Mouse (Mus musculus) midbrain, embryonic 15.5 days (tissue): ENCODE results near the gene Snx9. TPM values are rescaled to one million over a fixed set of nuclear protein-coding genes. Genes with fewer than 3 reads are reported as not detected.

ENCODE experiments used
- ATAC-seq: fragments of 200-750 bp; cut with Nextera tagmentation; replicated peaks from 2 replicates; pipeline ENCODE4 v1.8.0; 2017; ENCODE audit warnings: moderate TSS enrichment
- H3K27ac ChIP-seq: fragments of 300-500 bp; sonication (generic); 2 replicates; pipeline ENCODE4 v1.5.1; 2015; ENCODE audit warnings: mild to moderate bottlenecking, inconsistent platforms
- H3K27me3 ChIP-seq: fragments of 300-500 bp; sonication (generic); replicated peaks from 2 replicates; pipeline ENCODE4 v1.6.1; 2015; ENCODE audit warnings: inconsistent platforms
- H3K36me3 ChIP-seq: fragments of 300-500 bp; sonication (generic); replicated peaks from 2 replicates; pipeline ENCODE4 v1.6.1; 2015; ENCODE audit warnings: inconsistent platforms
- H3K4me1 ChIP-seq: fragments of 300-500 bp; sonication (generic); 2 replicates; pipeline ENCODE4 v1.6.1; 2015; ENCODE audit warnings: inconsistent platforms
- H3K4me2 ChIP-seq: fragments of 300-500 bp; sonication (generic); 2 replicates; pipeline ENCODE4 v1.6.1; 2015; ENCODE audit warnings: inconsistent platforms, mild to moderate bottlenecking, moderate library complexity
- H3K4me3 ChIP-seq: fragments of 300-500 bp; sonication (generic); 2 replicates; pipeline ENCODE4 v1.5.1; 2015; ENCODE audit warnings: mild to moderate bottlenecking, inconsistent platforms
- H3K9ac ChIP-seq: fragments of 300-500 bp; sonication (generic); 2 replicates; pipeline ENCODE4 v1.6.1; 2015; ENCODE audit warnings: mild to moderate bottlenecking, inconsistent platforms
- H3K9me3 ChIP-seq: fragments of 300-500 bp; sonication (generic); 2 replicates; pipeline ENCODE4 v1.6.1; 2016; ENCODE audit warnings: inconsistent platforms
- WGBS: fragments of 180-500 bp; shearing (Covaris S2); methylation state at CpG from one replicate; pipeline ENCODE4 v1.1.7; 2015; ENCODE audit warnings: mixed read lengths; 5-methylcytosine and 5-hydroxymethylcytosine counted together
- polyA plus RNA-seq: library from polyadenylated mRNA; unstranded; fragments of >200 nt; fragmentation: Nextera tagmentation; extraction: Ambion mirVana; gene quantifications from 2 replicates; pipeline ENCODE4 v1.2.1, GENCODE M21; 2015

Gene Snx9
- polyA plus RNA-seq, 1 experiment from 2014 or later: 6.9 TPM

DNA sequence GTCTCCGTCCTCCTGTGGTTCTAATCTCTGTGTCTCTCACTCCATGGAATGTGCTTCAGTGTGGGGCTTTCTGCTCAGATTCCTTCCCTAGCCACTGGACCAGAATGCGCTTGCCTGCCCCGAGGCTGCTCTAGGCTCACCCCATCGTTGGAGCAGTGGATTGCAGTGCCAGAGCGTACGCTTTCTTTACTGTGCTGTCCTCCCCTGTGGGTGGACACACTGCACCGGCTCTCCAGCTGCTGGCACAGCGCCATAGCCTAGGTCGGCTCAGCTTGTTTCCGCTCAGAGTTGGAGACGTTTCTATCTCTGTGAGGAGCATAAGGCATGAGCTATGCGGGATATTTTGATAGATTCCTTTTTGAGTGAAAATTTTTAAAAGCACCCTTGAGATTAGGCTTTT, 31.4 kb downstream of the Snx9 start:
- 0 out of 2 replicates have a peak, but pooled peaks have one; percentile 39 for ATAC-seq

GRCm38 (mm10) chr17:5874565-5874964, 33.4 kb downstream of the Snx9 start:
- Histone ChIP-seq H3K4me1 (no peaks in the 10 kb centered on the region), H3K27me3 (no peaks in the 10 kb centered on the region), H3K9me3 (no peaks in the 10 kb centered on the region), H3K9ac (no peak overlapping the region), H3K4me3 (no peak overlapping the region), H3K27ac (no peak overlapping the region), H3K4me2 (no peak overlapping the region), H3K36me3 (no peaks in the 10 kb centered on the region)
- WGBS: 93% methylated on average over 1 of the region's 1 CpGs
- no peak for ATAC-seq

More for the DNA sequence above, 31.4 kb downstream of the Snx9 start:
- no peaks in the 10 kb centered on the region for H3K4me1 ChIP-seq
- H3K4me3 ChIP-seq: no peak overlapping the region
- H3K9me3 ChIP-seq: no peaks in the 10 kb centered on the region
- no peaks in the 10 kb centered on the region for H3K36me3 ChIP-seq
- no peak overlapping the region for H3K9ac ChIP-seq
- no peaks in the 10 kb centered on the region for H3K27me3 ChIP-seq
- WGBS: 48% methylated on average over 12 of the region's 12 CpGs
- no peak overlapping the region for H3K27ac ChIP-seq
- H3K4me2 ChIP-seq: no peak overlapping the region

GRCm38 (mm10) chr17:5877611-5878157, 36.6 kb downstream of the Snx9 start:
- Histone ChIP-seq H3K4me2 (no peak overlapping the region), H3K27ac (no peak overlapping the region), H3K4me3 (no peak overlapping the region), H3K9ac (no peak overlapping the region), H3K36me3 (no peaks in the 10 kb centered on the region), H3K9me3 (no peaks in the 10 kb centered on the region), H3K27me3 (no peaks in the 10 kb centered on the region), H3K4me1 (no peaks in the 10 kb centered on the region)
- ATAC-seq: no peak
- 72% methylated on average over 10 of the region's 10 CpGs for WGBS

DNA sequence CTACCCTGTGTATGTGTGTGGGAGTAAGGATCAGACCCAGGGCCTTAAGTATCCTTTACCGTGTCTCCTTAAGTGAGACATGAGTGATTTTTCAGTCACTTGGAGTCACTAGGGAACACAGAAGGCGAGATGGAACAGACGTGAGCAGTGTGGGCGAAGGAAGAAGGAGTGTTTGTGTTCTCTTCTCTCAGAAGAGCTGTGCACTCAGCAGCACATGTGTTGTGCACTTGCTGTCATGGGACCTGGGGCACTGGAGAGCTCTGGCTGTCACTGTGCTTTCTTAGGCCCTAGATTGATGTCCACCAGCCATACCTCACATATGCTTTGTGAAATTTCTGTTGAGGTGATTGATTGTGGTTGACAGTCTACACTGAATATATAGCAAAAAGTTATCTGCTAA, 37.7 kb downstream of the Snx9 start:
- ATAC-seq: no peak
- H3K27ac ChIP-seq: no peak overlapping the region
- no peaks in the 10 kb centered on the region for H3K36me3 ChIP-seq
- no peaks in the 10 kb centered on the region for H3K4me1 ChIP-seq
- no peaks in the 10 kb centered on the region for H3K27me3 ChIP-seq
- no peaks in the 10 kb centered on the region for H3K9me3 ChIP-seq
- H3K4me3 ChIP-seq: no peak overlapping the region
- 95% methylated on average over 4 of the region's 4 CpGs for WGBS
- H3K9ac ChIP-seq: no peak overlapping the region
- no peak overlapping the region for H3K4me2 ChIP-seq

GRCm38 (mm10) chr17:5885474-5885873, 44.3 kb downstream of the Snx9 start:
- Histone ChIP-seq H3K4me3 (no peak overlapping the region), H3K4me1 (peaks cover 5% of the 10 kb centered on the region; the same call in 1 of the 2 replicates), H3K36me3 (no peaks in the 10 kb centered on the region), H3K27ac (no peak overlapping the region), H3K27me3 (no peaks in the 10 kb centered on the region), H3K4me2 (no peak overlapping the region), H3K9me3 (no peaks in the 10 kb centered on the region), H3K9ac (no peak overlapping the region)
- ATAC-seq: no peak; the same call in 1 of the 2 replicates
- WGBS: 46% methylated on average over 8 of the region's 8 CpGs

GRCm38 (mm10) chr17:5886181-5886810, 45.2 kb downstream of the Snx9 start:
- no peak overlapping the region for H3K27ac ChIP-seq

DNA sequence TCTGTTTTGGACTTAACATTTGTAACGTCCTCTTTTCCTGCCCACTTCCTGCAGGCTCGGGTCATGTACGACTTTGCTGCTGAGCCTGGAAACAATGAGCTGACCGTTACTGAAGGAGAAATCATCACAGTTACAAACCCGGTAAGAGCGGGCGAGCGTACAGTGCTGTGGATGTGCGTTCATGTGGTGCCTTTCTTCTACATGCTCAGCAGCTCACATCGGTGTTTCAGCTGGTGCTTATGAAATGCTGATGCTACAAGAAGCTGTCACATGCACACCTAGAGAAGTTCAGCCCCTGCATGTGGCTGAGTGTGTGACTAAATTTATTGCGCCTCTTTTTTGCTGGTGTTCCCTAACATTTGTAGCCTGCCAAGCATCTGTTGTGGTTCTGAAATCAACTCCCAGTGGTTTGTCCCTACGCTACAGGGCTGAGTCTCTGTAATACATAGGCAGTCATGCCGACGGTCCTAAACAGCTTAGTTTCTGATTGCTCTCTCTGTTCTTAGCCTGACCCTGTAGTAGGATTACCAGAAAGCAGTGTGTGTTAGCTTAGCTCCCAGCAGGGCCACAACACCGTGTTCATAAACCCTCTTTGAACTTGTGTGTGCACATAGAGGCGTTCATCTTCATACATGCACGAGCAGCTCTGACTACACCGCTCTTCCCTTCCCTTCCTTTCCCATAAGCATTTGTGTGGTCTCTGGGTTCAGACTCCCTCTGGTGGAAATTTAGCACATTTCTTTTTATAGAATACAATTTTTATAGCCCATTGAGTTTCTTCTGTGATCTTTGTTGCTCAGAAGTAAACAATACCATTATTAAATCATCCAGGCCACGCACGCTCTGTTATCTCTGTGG, 46.0 kb downstream of the Snx9 start:
- no peak overlapping the region for H3K9ac ChIP-seq
- H3K4me2 ChIP-seq: peak overlapping the region; percentile 32; the same call in 1 of the 2 replicates
- no peaks in the 10 kb centered on the region for H3K36me3 ChIP-seq
- H3K4me1 ChIP-seq: peaks cover 5% of the 10 kb centered on the region; the same call in 1 of the 2 replicates
- whole genome bisulfite sequencing: 68% methylated on average over 20 of the region's 20 CpGs
- no peak overlapping the region for H3K4me3 ChIP-seq
- H3K27ac ChIP-seq: peak overlapping the region; percentile 35; the same call in 1 of the 2 replicates
- H3K9me3 ChIP-seq: no peaks in the 10 kb centered on the region
- peak; percentile 60 for ATAC-seq
- H3K27me3 ChIP-seq: no peaks in the 10 kb centered on the region

More at GRCm38 (mm10) chr17:5886181-5886810, 45.2 kb downstream of the Snx9 start:
- Histone ChIP-seq H3K4me1 (peaks cover 5% of the 10 kb centered on the region; the same call in 1 of the 2 replicates), H3K4me3 (no peak overlapping the region), H3K4me2 (no peak overlapping the region), H3K9ac (no peak overlapping the region), H3K9me3 (no peaks in the 10 kb centered on the region), H3K27me3 (no peaks in the 10 kb centered on the region), H3K36me3 (no peaks in the 10 kb centered on the region)
- WGBS: 72% methylated on average over 6 of the region's 6 CpGs
- no peak for ATAC-seq

DNA sequence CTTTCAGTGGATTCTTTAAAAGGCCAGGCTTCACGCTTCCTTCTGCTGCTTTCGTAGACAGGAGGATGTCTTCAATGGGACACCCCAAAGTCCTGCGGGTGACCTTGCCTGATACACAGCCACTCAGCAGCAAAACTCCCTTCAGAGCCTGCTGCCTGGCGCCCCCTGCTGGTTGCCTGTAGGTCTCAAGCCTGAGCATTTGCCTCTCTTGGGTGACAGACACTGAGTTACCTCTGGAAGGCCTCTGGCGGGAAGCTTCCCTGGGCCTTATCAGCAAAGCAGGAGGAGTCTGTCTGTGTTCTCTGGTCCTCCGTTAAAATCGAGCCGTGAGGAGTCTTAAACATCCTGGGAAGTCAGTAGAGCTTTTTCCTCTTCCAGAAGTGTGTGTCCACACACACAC, 49.3 kb downstream of the Snx9 start:
- no peak overlapping the region for H3K4me3 ChIP-seq
- WGBS: 52% methylated on average over 8 of the region's 8 CpGs
- no peaks in the 10 kb centered on the region for H3K27me3 ChIP-seq

GRCm38 (mm10) chr17:5891933-5892683, 51.0 kb downstream of the Snx9 start:
- Histone ChIP-seq H3K4me1 (peaks cover 3% of the 10 kb centered on the region; the same call in 1 of the 2 replicates), H3K9ac (no peak overlapping the region), H3K27me3 (no peaks in the 10 kb centered on the region), H3K9me3 (no peaks in the 10 kb centered on the region), H3K36me3 (no peaks in the 10 kb centered on the region), H3K4me3 (no peak overlapping the region), H3K4me2 (no peak overlapping the region), H3K27ac (no peak overlapping the region)
- 83% methylated on average over 9 of the region's 9 CpGs for WGBS
- no peak for ATAC-seq

More for the DNA sequence above, 49.3 kb downstream of the Snx9 start:
- no peak overlapping the region for H3K9ac ChIP-seq
- H3K36me3 ChIP-seq: no peaks in the 10 kb centered on the region
- H3K27ac ChIP-seq: no peak overlapping the region
- no peaks in the 10 kb centered on the region for H3K9me3 ChIP-seq
- no peak overlapping the region for H3K4me2 ChIP-seq
- H3K4me1 ChIP-seq: peaks cover 5% of the 10 kb centered on the region; the same call in 1 of the 2 replicates
- no peak for ATAC-seq

DNA sequence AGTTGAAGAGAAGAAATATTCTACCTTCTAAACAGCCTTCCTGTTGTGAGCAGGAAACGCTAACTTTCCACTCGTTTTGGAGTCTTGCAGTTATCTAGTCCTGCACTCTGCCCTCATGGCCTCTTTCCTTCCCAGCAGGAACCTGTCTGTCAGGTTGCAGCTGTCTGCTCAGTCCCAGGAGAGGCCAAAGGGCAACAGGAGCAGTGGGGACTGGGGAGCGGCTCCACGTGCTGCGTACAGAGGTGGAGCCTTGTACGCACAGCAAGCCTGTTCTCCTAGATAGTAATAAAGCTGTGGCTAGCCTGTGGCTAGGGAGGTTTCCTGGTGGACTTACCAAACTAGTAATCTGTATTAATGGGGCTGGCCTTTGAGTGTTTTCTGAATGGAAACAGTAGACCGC, 52.0 kb downstream of the Snx9 start:
- H3K4me1 ChIP-seq: no peaks in the 10 kb centered on the region
- no peak overlapping the region for H3K4me2 ChIP-seq
- no peaks in the 10 kb centered on the region for H3K9me3 ChIP-seq
- no peak for ATAC-seq
- H3K27ac ChIP-seq: no peak overlapping the region
- WGBS: 28% methylated on average over 7 of the region's 7 CpGs
- H3K36me3 ChIP-seq: no peaks in the 10 kb centered on the region
- H3K27me3 ChIP-seq: no peaks in the 10 kb centered on the region
- no peak overlapping the region for H3K4me3 ChIP-seq
- H3K9ac ChIP-seq: no peak overlapping the region

DNA sequence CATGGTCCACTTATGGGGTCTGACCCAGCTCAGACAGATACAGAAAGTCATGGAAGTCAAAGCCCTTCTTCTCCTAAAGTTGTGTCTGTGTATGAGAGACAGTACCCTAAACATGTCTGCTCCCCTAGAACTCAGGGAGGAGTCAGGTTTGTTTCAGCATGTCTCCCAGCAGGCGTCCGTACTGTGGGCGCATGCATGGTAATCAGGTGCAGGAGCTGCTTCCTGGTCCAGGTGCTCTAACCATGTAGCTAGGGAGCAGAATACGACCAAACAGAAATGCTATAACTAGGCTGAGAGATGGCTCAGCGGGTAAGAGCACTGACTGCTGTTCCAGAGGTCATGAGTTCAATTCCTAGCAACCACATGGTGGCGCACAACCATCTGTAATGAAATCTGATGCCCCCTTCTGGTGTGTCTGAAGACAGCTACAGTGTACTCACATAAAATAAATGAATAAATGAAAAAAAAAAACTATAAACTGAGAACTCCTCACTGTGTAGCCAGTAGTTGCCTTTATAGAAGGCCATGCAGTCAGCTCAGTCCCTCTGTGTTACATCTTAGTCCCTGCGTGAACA, 52.5 kb downstream of the Snx9 start:
- H3K9me3 ChIP-seq: no peaks in the 10 kb centered on the region
- WGBS: 79% methylated on average over 7 of the region's 7 CpGs
- no peaks in the 10 kb centered on the region for H3K36me3 ChIP-seq
- ATAC-seq: no peak
- H3K27ac ChIP-seq: no peak overlapping the region
- no peak overlapping the region for H3K9ac ChIP-seq
- H3K4me1 ChIP-seq: no peaks in the 10 kb centered on the region
- no peaks in the 10 kb centered on the region for H3K27me3 ChIP-seq
- no peak overlapping the region for H3K4me2 ChIP-seq
- H3K4me3 ChIP-seq: no peak overlapping the region
